Mouse (Mus musculus) liver, adult 2 months (tissue): ENCODE measurements around the gene Sarm1.

Source experiments
- CTCF ChIP-seq: fragments of 200-500 bp; IDR thresholded peaks from 2 replicates; pipeline ENCODE4 v1.5.1; 2011; ENCODE audit warnings: low read depth, low read length, control low read depth
- POLR2A ChIP-seq: fragments of 200-500 bp; IDR thresholded peaks from 2 replicates; pipeline ENCODE4 v1.6.1; 2011; ENCODE audit warnings: low read length, control low read depth; ENCODE audit not compliant: insufficient read depth; ENCODE audit errors: extremely low read depth

GRCm38 (mm10) chr11:78425572-78425971 lies 72.0 kb downstream of the Sarm1 start:
- no peak for TF ChIP-seq POLR2A
- TF ChIP-seq CTCF: no peak
